Mouse (Mus musculus) heart, postnatal 0 days (tissue): ENCODE data around the gene Pcnx2. TPM values are rescaled to one million over a fixed set of nuclear protein-coding genes. Genes with fewer than 3 reads are reported as not detected.
A peak's percentile ranks its signal among the peaks of the same experiment; 100 is the strongest.

Source experiments
- ATAC-seq: fragments of 200-750 bp; cut with Nextera tagmentation; 2 replicates; pipeline ENCODE4 v1.8.0; 2017; ENCODE audit warnings: low read depth, moderate number of reproducible peaks, moderate library complexity; ENCODE audit not compliant: insufficient read depth
- DNase-seq: peaks from one replicate; pipeline ENCODE4 v3.0.0-alpha.2; 2016; ENCODE audit warnings: low spot score
- H3K27ac ChIP-seq: fragments of 300-500 bp; sonication (generic); 2 replicates; pipeline ENCODE4 v1.5.1; 2014; ENCODE audit warnings: low read depth, mild to moderate bottlenecking
- H3K27me3 ChIP-seq: fragments of 300-500 bp; sonication (generic); 2 replicates; pipeline ENCODE4 v1.6.1; 2014; ENCODE audit warnings: low read length, mixed read lengths; ENCODE audit not compliant: control insufficient read depth, insufficient read depth
- H3K36me3 ChIP-seq: fragments of 300-500 bp; sonication (generic); replicated peaks from 2 replicates; pipeline ENCODE4 v1.6.1; 2014; ENCODE audit warnings: low read length, mixed read lengths; ENCODE audit not compliant: control insufficient read depth, insufficient read depth
- H3K4me1 ChIP-seq: fragments of 300-500 bp; sonication (generic); 2 replicates; pipeline ENCODE4 v1.6.1; 2014; ENCODE audit warnings: antibody characterized with exemption; ENCODE audit not compliant: control insufficient read depth, insufficient read depth
- H3K4me2 ChIP-seq: fragments of 300-500 bp; sonication (generic); 2 replicates; pipeline ENCODE4 v1.6.1; 2014; ENCODE audit warnings: low read depth, mild to moderate bottlenecking, low read length, moderate library complexity
- H3K4me3 ChIP-seq: fragments of 300-500 bp; sonication (generic); 2 replicates; pipeline ENCODE4 v1.5.1; 2014; ENCODE audit warnings: low read depth, low read length
- H3K9ac ChIP-seq: fragments of 300-500 bp; sonication (generic); replicated peaks from 2 replicates; pipeline ENCODE4 v1.6.1; 2014; ENCODE audit warnings: low read depth, low read length, mixed read lengths
- H3K9me3 ChIP-seq: fragments of 300-500 bp; sonication (generic); replicated peaks from 2 replicates; pipeline ENCODE4 v1.6.1; 2016; ENCODE audit warnings: low read length; ENCODE audit not compliant: control insufficient read depth
- CTCF ChIP-seq: IDR thresholded peaks from 2 replicates; pipeline ENCODE4 v1.5.1; 2016; ENCODE audit warnings: antibody characterized with exemption, control low read depth, low read depth
- EP300 ChIP-seq: IDR thresholded peaks from 2 replicates; pipeline ENCODE4 v1.6.1; 2016; ENCODE audit warnings: antibody characterized with exemption, low read depth
- WGBS: fragments of 180-500 bp; shearing (Covaris S2); extraction: QIAGEN DNeasy Blood & Tissue Kit; methylation state at CpG from one replicate; pipeline ENCODE4 v1.1.7; 2014; 5-methylcytosine and 5-hydroxymethylcytosine counted together
- polyA plus RNA-seq: library from polyadenylated mRNA; unstranded; fragments of >200 nt; fragmentation: Nextera tagmentation; extraction: Ambion mirVana; gene quantifications from 2 replicates; pipeline ENCODE4 v1.2.1, GENCODE M21; 2015
- total RNA-seq: library from RNA; depleted of rRNA; stranded (reverse); fragments of >200 nt; gene quantifications from 2 replicates; pipeline ENCODE4 v1.2.3, GENCODE M21; 2014; ENCODE audit warnings: low replicate concordance

Gene Pcnx2
- total and polyA plus RNA-seq, 2 experiments from 2014 or later: 0.04 to 0.16 TPM

DNA sequence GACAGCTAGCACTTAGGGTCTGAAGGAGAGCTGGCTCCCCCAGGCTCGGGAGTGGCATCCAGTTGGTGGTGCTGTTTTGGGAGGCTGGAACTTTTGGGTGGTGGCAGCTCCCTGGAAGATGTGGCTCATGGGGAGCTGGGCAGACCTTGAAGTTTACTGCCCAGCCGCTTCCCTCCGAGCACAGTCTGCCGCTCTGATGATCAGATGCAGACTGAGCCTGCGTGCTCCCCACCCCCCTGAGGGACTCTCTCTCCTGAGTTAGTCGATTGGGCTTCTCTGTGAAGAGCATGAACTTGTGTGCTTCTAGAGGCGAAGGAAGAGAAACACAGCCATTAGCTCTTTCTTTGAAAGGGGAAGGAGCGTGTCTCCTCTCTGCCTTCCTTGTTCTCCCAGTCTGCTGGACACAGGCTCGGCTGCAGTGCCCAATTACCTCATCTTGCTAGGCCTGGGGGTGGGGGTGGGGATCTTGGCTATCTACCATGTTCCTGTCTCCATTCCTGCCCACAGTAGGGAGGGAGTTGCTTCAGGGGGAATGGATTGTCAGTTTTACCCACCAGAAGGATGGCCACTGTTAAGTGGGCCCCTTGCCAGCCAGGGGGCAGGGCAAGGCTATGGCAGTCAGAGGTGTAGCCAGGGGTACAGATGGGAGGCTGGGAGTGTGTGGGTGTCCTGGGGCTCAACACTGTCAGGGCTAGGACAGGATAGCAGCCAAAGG is 141.6 kb downstream of the Pcnx2 start:
- Histone ChIP-seq H3K36me3 (no peaks in the 10 kb centered on the region), H3K4me1 (peaks cover 16% of the 10 kb centered on the region; the same call in 1 of the 2 replicates), H3K4me2 (no peak overlapping the region), H3K9ac (no peak overlapping the region), H3K4me3 (no peak overlapping the region), H3K9me3 (no peaks in the 10 kb centered on the region), H3K27me3 (no peaks in the 10 kb centered on the region), H3K27ac (peak overlapping the region; percentile 32; the same call in 1 of the 2 replicates)
- no peak for TF ChIP-seq CTCF
- no peak for TF ChIP-seq EP300
- peak; percentile 26 for DNase-seq
- ATAC-seq: peak; percentile 47; the same call in 1 of the 2 replicates
- WGBS: 29% methylated on average over 9 of the region's 9 CpGs

DNA sequence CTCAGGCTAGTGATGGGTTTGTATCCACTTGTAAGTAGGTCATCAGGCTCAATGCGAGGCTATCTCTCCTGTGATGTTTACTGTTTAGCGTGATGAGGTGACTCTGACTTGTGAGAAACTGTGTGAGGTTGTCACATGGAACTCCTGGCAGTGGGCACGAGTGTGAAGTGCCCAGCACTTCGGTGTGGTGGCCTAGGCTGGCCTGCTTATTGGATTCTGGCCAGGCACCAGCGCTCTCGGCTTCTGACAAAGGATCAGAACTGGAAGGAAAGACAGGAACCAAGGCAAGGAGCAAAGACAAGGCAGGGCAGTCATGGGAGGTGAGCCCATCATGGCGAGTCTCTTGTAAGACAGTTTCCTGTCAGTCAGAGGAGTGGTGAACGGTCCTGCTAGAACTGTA is 142.2 kb downstream of the Pcnx2 start:
- Histone ChIP-seq H3K36me3 (no peaks in the 10 kb centered on the region), H3K4me3 (no peak overlapping the region), H3K27ac (0 out of 2 replicates have a peak overlapping the region, but pooled peaks have one; percentile 32), H3K9ac (no peak overlapping the region), H3K4me1 (peaks cover 16% of the 10 kb centered on the region; the same call in 1 of the 2 replicates), H3K4me2 (no peak overlapping the region), H3K9me3 (no peaks in the 10 kb centered on the region), H3K27me3 (no peaks in the 10 kb centered on the region)
- TF ChIP-seq EP300 (no peak), CTCF (no peak)
- WGBS: 29% methylated on average over 8 of the region's 8 CpGs
- DNase-seq (peak; percentile 25), ATAC-seq (0 out of 2 replicates have a peak, but pooled peaks have one; percentile 42)

DNA sequence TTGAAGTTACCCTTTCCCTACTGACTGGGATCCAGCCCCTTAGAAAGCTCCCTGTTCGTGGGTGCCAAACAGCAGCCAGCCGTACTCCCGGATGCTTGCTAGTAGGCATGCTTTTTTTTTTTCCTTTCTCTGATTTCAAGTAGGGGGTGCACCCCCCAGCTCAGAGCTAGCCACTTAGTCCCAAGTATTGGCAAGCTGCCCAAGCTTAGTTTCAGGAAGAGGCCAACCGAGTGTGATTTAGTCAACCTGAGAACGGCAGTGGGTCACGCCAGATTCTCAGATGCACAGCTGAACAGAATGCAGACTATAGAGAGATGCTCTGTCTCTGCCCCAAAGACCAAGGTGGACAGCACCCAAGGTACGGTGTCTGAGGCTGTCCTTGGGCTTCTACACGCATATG is 147.3 kb downstream of the Pcnx2 start:
- H3K27me3 ChIP-seq: no peaks in the 10 kb centered on the region
- WGBS: 41% methylated on average over 8 of the region's 8 CpGs
- H3K36me3 ChIP-seq: peaks cover 8% of the 10 kb centered on the region; the same call in 1 of the 2 replicates
- H3K9ac ChIP-seq: no peak overlapping the region
- H3K27ac ChIP-seq: no peak overlapping the region
- no peak for ATAC-seq
- H3K4me1 ChIP-seq: no peaks in the 10 kb centered on the region
- TF ChIP-seq CTCF (no peak), EP300 (no peak)
- H3K9me3 ChIP-seq: no peaks in the 10 kb centered on the region
- no peak for DNase-seq
- H3K4me3 ChIP-seq: no peak overlapping the region
- H3K4me2 ChIP-seq: no peak overlapping the region

DNA sequence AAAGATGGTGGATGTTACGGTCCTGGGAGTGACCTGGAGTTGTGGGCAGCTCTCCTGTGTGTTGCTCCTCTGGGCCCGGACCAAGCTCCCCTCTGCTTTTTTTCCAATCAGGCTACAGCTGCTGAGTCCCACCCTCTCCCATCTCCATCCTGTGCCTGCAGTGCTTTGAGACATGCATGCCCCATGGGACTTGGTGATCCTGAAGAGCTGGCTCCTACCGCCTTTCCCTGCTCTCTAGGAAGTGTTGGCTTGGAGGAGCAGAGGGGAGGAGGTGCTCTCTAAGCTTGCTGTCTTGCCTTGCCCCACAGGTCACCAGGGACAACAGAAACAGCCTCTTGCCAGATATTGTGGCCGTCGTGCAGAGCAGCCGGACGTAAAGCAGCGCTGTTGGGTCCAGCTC is 150.7 kb downstream of the Pcnx2 start:
- no peak overlapping the region for H3K4me2 ChIP-seq
- H3K4me1 ChIP-seq: no peaks in the 10 kb centered on the region
- H3K9me3 ChIP-seq: no peaks in the 10 kb centered on the region
- H3K27me3 ChIP-seq: no peaks in the 10 kb centered on the region
- H3K9ac ChIP-seq: no peak overlapping the region
- no peak for ATAC-seq
- H3K4me3 ChIP-seq: no peak overlapping the region
- H3K27ac ChIP-seq: no peak overlapping the region
- peaks cover 8% of the 10 kb centered on the region; the same call in 1 of the 2 replicates for H3K36me3 ChIP-seq
- 58% methylated on average over 8 of the region's 8 CpGs for WGBS
- DNase-seq: no peak
- TF ChIP-seq EP300 (no peak), CTCF (no peak)

DNA sequence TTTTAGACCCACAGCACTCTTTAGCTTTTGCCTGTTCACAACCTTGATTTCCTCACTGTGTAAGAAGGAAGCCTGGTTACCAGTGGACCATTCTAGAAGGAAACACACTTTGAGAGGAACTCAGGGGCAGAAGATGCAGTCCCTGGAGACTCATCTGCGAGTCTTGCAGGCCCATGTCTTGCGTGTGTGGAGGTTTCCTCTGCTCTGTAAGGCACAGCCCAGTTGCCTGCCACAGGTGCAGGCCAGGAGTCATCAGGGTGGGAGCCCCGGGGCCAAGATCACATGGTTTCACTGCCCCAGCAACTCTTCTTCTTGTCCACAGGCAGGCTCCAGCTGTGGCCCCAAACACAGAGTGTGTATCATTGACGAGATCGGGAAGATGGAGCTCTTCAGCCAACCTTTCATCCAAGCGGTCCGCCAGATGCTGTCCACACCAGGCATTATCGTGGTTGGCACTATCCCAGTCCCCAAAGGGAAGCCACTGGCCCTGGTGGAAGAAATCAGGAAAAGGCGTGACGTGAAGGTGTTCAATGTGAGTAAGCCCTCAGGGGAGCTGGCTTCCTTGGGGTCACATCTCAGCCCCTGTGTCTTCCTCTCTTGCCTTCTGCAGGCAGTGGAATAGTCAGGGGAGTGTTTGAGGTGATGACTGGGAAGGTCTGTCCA is 153.1 kb downstream of the Pcnx2 start:
- Histone ChIP-seq H3K4me3 (no peak overlapping the region), H3K36me3 (peaks cover 10% of the 10 kb centered on the region; the same call in 1 of the 2 replicates), H3K27ac (no peak overlapping the region), H3K4me1 (no peaks in the 10 kb centered on the region), H3K9me3 (no peaks in the 10 kb centered on the region), H3K9ac (no peak overlapping the region), H3K27me3 (no peaks in the 10 kb centered on the region), H3K4me2 (no peak overlapping the region)
- ATAC-seq (no peak), DNase-seq (no peak)
- 79% methylated on average over 10 of the region's 10 CpGs for WGBS
- TF ChIP-seq EP300 (no peak), CTCF (no peak)
